8 mouse cellular contexts compared by ENCODE assay signal in the genomic region with DNA sequence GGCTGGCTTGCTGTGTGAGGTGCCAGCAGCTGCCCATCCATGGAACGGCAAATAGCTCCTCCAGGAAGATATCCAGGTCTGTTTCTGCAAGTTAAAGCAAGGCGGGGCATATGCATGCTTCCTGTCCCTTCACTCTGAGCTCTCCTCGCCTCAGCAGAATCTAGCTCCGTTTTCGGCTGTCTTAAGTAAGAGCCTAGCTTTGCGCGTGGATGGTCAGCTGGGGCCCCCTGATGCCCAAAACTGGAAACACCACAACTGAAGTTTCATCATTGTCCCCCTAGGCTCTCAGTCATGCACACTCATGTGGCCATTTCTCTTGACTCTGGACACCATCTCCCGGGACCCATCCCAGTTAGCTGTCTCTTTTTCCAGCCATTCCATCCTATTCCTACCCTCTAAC. TPM values are rescaled to one million over a fixed set of nuclear protein-coding genes. Genes with fewer than 3 reads are reported as not detected.
A peak's percentile ranks its signal among the peaks of the same experiment; 100 is the strongest.
DNase-seq lines count a peak whose midpoint lies in the region; ATAC-seq and TF ChIP-seq lines count a peak whose summit lies in the region.

No protein-coding gene starts in this region.

- WGBS in forebrain, postnatal 0 days, result 42% methylated on average over 8 of the region's 8 CpGs

- H3K27me3 ChIP-seq in forebrain, postnatal 0 days (ENCODE audit: insufficient read depth, low read length), result no peaks in the 10 kb centered on the region

- DNase-seq in layer of hippocampus, adult 11-12 months (ENCODE audit: low spot score), result peak; percentile 59
- DNase-seq in layer of hippocampus, adult 9-10 months (ENCODE audit: low spot score), result no peak
- DNase-seq in adrenal gland, postnatal 25 days, result peak; percentile 46
- DNase-seq in forebrain, postnatal 0 days, result peak; percentile 62
- DNase-seq in kidney, postnatal 25 days, result peak; percentile 37 to 39
- DNase-seq in lung, postnatal 10 days, result peak; percentile 66
- peak; percentile 33 to 59 for DNase-seq in right cerebral cortex, postnatal 36 days (ENCODE audit: low spot score in 2 of 2)
- no peak for DNase-seq in thymus, postnatal 10 days (ENCODE audit: low spot score in 2 of 2)

- no peak overlapping the region for H3K4me2 ChIP-seq in forebrain, postnatal 0 days (ENCODE audit: low read depth)

- peak; percentile 74 for TF ChIP-seq CTCF in forebrain, postnatal 0 days (IDR thresholded peaks at IDR 0.05; ENCODE audit: low read depth)

- peak; percentile 81 for ATAC-seq in forebrain, postnatal 0 days

- H3K9me3 ChIP-seq in forebrain, postnatal 0 days (ENCODE audit: low read length), result no peaks in the 10 kb centered on the region

- no peaks in the 10 kb centered on the region for H3K36me3 ChIP-seq in forebrain, postnatal 0 days (ENCODE audit: insufficient read depth)

- H3K27ac ChIP-seq in forebrain, postnatal 0 days (ENCODE audit: low read depth, low read length), result no peak overlapping the region

- H3K4me1 ChIP-seq in forebrain, postnatal 0 days (ENCODE audit: insufficient read depth), result no peaks in the 10 kb centered on the region

- H3K4me3 ChIP-seq in forebrain, postnatal 0 days (ENCODE audit: low read depth, low read length), result no peak overlapping the region

- H3K9ac ChIP-seq in forebrain, postnatal 0 days, result no peak overlapping the region

RNA-seq across cellular contexts. Expression of a gene that starts 34.3 kb away (rescaled TPM):
- total RNA-seq in adrenal gland, postnatal 25 days (2021), result 31.7 and 39.0 TPM in 2 replicates
- 70.2 and 98.7 TPM in 2 replicates for total RNA-seq in forebrain, postnatal 0 days (2014; rRNA removed)
- 36.7 and 49.1 TPM in 2 replicates for polyA plus RNA-seq in forebrain, postnatal 0 days (2015; fragmentation: Nextera tagmentation; extraction: Ambion mirVana)

Comparison
In these comparisons a context has a peak if more than half of its experiments do, and no peak if none do; other contexts are left out.
1. DNase-seq: peak in layer of hippocampus, adult 11-12 months (single experiment), adrenal gland, postnatal 25 days (single experiment), forebrain, postnatal 0 days (single experiment), kidney, postnatal 25 days (2 of 2), lung, postnatal 10 days (single experiment) and right cerebral cortex, postnatal 36 days (2 of 2); none in layer of hippocampus, adult 9-10 months (single experiment) and thymus, postnatal 10 days (0 of 2).